Mouse (Mus musculus) E14TG2a.4 (cell line): ENCODE measurements around the gene Dennd4c.

ENCODE experiments used
- CTCF ChIP-seq: conservative IDR thresholded peaks from 2 replicates; pipeline ENCODE4 v1.5.1; 2014; ENCODE audit warnings: low read length
- NANOG ChIP-seq: IDR thresholded peaks from 2 replicates; pipeline ENCODE4 v1.6.1; 2014; ENCODE audit warnings: borderline replicate concordance, low read length, mixed read lengths
- POU5F1 ChIP-seq: IDR thresholded peaks from 2 replicates; pipeline ENCODE4 v1.6.1; 2014; ENCODE audit warnings: low read length, borderline replicate concordance

DNA sequence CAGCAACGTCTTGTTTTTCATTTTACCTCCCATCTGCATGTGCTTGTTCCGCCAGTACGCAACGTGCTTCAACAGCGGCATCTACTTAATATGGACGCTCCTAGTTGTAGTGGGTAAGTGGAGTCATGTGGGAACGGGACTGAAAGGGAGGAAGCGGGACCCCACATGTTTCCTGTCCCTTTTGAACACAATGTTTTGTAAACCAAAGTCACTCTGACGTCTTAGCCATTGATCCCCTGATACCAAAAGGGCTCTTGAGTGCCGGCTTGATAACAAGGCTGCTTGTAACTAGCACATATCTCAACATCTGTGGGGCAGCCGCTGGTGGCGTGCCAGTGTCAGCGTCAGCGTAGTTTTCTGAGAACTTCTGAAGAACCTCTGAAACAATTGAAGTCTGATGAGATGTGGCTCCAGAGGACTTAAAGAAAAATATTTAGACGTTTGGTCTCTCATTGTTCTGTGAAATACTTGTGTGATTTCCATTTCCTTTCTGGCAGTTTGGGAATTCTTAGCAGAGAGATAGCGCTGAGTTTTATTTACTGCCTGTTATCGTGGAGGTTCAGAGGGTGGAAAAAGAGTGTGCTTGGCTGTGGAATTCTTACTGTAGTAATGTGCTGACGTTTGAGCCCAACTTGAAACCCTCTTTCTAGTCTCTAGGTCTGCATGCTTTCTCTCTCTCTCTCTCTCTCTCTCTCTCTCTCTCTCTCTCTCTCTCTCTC lies 138.0 kb downstream of the Dennd4c start:
- no peak for TF ChIP-seq CTCF
- no peak for TF ChIP-seq NANOG
- no peak for TF ChIP-seq POU5F1
